Mouse (Mus musculus): Measurements from ENCODE around the gene Cxcl15.

DNA sequence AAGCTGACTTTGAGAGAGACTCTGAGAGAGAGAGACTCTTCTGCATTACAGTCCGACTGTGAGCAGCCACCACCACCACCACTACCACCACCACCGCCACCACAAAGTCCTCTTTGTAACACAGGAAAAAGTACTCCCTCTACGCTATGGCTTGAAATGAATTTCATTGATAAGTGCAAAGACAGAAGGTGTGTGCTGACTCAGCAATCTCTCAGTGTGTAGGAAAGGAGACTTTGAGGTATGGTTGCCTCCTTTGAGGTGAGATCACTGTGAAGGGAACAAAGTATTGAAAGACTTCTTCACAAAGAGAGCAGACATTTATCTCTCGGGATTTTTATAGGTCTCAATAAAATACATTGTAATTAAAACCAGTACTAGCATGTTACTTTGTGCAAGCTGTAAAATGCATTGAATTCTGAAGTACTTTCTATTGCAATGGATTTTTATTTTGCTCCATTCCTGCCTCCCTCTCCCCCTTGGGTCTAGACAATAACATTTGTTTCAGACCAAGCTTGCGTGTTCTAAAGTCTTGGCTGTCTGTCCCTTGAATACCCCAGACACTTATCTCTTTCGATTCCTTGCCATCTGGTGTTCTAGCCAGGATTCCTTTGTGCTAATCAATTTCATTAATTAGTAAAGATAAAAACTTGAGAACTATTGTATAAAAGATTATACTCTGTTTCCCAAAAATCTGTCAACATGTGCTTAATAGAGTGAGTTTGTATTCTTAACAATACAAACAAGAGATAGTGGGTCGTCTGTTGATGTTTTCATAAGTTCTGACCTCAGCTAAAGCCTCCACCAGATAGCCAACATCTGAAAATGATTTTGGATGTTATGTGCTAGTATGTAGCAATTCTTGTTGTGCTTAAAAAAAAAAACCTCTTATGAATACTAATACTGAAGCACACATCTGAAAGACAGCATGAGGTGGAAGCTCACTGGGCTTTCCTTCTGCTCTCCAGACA is 46.9 kb downstream of the Cxcl15 start:
- TF ChIP-seq CTCF (IDR thresholded peaks at IDR 0.05; ENCODE audit: borderline replicate concordance, insufficient read depth, low read length) (no peak), POLR2A (IDR thresholded peaks at IDR 0.05; ENCODE audit: low read depth, low read length) (no peak)

All from embryonic fibroblast, embryonic 13.5 days (primary cell).